ENCODE assay signal across 8 mouse cellular contexts in genomic region chr11:102185677-102186076, GRCm38 (mm10). TPM values are rescaled to one million over a fixed set of nuclear protein-coding genes. Genes with fewer than 3 reads are reported as not detected.
DNase-seq lines count a peak whose midpoint lies in the region; ATAC-seq and TF ChIP-seq lines count a peak whose summit lies in the region.

No protein-coding gene starts in this region.

- TF ChIP-seq CTCF in bone marrow macrophage, adult 2 months (IDR thresholded peaks at IDR 0.05; ENCODE audit: low read depth, low read length): no peak

- peak overlapping the region; percentile 95; the same call in 1 of the 2 replicates for H3K9ac ChIP-seq in heart, embryonic 14.5 days (ENCODE audit: low read length)
- peak overlapping the region; percentile 95; the same call in 1 of the 2 replicates for H3K9ac ChIP-seq in hindbrain, embryonic 16.5 days (ENCODE audit: low read depth, low read length)
- H3K9ac ChIP-seq in midbrain, embryonic 14.5 days (replicated peaks; ENCODE audit: low read length): peak overlapping the region; percentile 86; the same call in 1 of the 2 replicates

- H3K9me3 ChIP-seq in heart, embryonic 14.5 days (ENCODE audit: control insufficient read depth, low read length): no peaks in the 10 kb centered on the region
- H3K9me3 ChIP-seq in hindbrain, embryonic 16.5 days (ENCODE audit: control insufficient read depth, low read length): no peaks in the 10 kb centered on the region
- no peaks in the 10 kb centered on the region for H3K9me3 ChIP-seq in midbrain, embryonic 14.5 days (ENCODE audit: control insufficient read depth, low read length)

- peaks cover 24% of the 10 kb centered on the region for H3K36me3 ChIP-seq in heart, embryonic 14.5 days (ENCODE audit: control insufficient read depth, insufficient read depth, low read length)
- peaks cover 5% of the 10 kb centered on the region; the same call in 1 of the 2 replicates for H3K36me3 ChIP-seq in hindbrain, embryonic 16.5 days (ENCODE audit: control insufficient read depth, insufficient read depth, low read length)
- peaks cover 17% of the 10 kb centered on the region for H3K36me3 ChIP-seq in midbrain, embryonic 14.5 days (ENCODE audit: control insufficient read depth, insufficient read depth, low read length)

- peak overlapping the region in 1 of 2 experiments; percentile 96; a peak in 2 of 4 replicates for H3K4me3 ChIP-seq in heart, embryonic 14.5 days (ENCODE audit: control insufficient read depth in 1 of 2, insufficient read depth in 1 of 2, low read depth in 1 of 2, low read length in 2 of 2)
- H3K4me3 ChIP-seq in bone marrow macrophage, adult 2 months (ENCODE audit: insufficient read depth, low read length): no peak overlapping the region
- H3K4me3 ChIP-seq in hindbrain, embryonic 16.5 days (ENCODE audit: low read length): peak overlapping the region; percentile 88
- peak overlapping the region; percentile 88 for H3K4me3 ChIP-seq in midbrain, embryonic 14.5 days (replicated peaks; ENCODE audit: low read depth, low read length)

- 55% methylated on average over 3 of the region's 3 CpGs for WGBS in heart, embryonic 14.5 days
- whole genome bisulfite sequencing in hindbrain, embryonic 16.5 days: 53% methylated on average over 3 of the region's 3 CpGs
- WGBS in midbrain, embryonic 14.5 days: 57% methylated on average over 3 of the region's 3 CpGs

- no peak for ATAC-seq in heart, embryonic 14.5 days (ENCODE audit: insufficient number of reproducible peaks, insufficient read depth, low FRiP score, low read depth)
- no peak for ATAC-seq in hindbrain, embryonic 16.5 days
- no peak for ATAC-seq in midbrain, embryonic 14.5 days (ENCODE audit: low FRiP score, low TSS enrichment)

- no peak overlapping the region; a peak in 1 of 4 replicates for H3K27ac ChIP-seq in heart, embryonic 14.5 days (replicated peaks in 1 of 2; ENCODE audit: control insufficient read depth in 1 of 2, insufficient read depth in 1 of 2, low read depth in 2 of 2, low read length in 2 of 2)
- H3K27ac ChIP-seq in bone marrow macrophage, adult 2 months (ENCODE audit: insufficient read depth, low read depth, low read length): peak overlapping the region; percentile 88
- peak overlapping the region; percentile 98; the same call in 1 of the 2 replicates for H3K27ac ChIP-seq in hindbrain, embryonic 16.5 days (ENCODE audit: low read depth, low read length)
- peak overlapping the region; percentile 96 for H3K27ac ChIP-seq in midbrain, embryonic 14.5 days (replicated peaks; ENCODE audit: low read depth, low read length)

- peak overlapping the region; percentile 85 for H3K4me2 ChIP-seq in heart, embryonic 14.5 days (ENCODE audit: low read length)
- H3K4me2 ChIP-seq in hindbrain, embryonic 16.5 days (ENCODE audit: low read length): peak overlapping the region; percentile 67
- H3K4me2 ChIP-seq in midbrain, embryonic 14.5 days (ENCODE audit: low read length): peak overlapping the region; percentile 77

- no peak for TF ChIP-seq POLR2A in bone marrow macrophage, adult 2 months (IDR thresholded peaks at IDR 0.05; ENCODE audit: borderline replicate concordance, low read depth, low read length)

- H3K27me3 ChIP-seq in heart, embryonic 14.5 days (ENCODE audit: control insufficient read depth, insufficient read depth, low read length): no peaks in the 10 kb centered on the region
- no peaks in the 10 kb centered on the region for H3K27me3 ChIP-seq in hindbrain, embryonic 16.5 days (replicated peaks; ENCODE audit: control insufficient read depth, insufficient read depth, low read length)
- no peaks in the 10 kb centered on the region for H3K27me3 ChIP-seq in midbrain, embryonic 14.5 days (ENCODE audit: control insufficient read depth, insufficient read depth, low read length)

- intact Hi-C loops in heart, postnatal 36 days (cut with DNase I): loop anchor here (2.0 kb wide), 1 partner anchor 29 kb away; the partner anchor contains the start of gene Tmem101

- no peak for DNase-seq in heart, postnatal 36 days
- DNase-seq in midbrain, embryonic 14.5 days: no peak
- no peak for DNase-seq in thymus, postnatal 10 days (ENCODE audit: low spot score in 2 of 2)
- DNase-seq in retina, embryonic 14.5 days (ENCODE audit: low spot score): no peak
- no peak for DNase-seq in kidney, postnatal 25 days

- H3K4me1 ChIP-seq in heart, embryonic 14.5 days (ENCODE audit: control insufficient read depth in 2 of 2, insufficient read depth in 2 of 2, low read length in 2 of 2): peaks cover under 1 to 21% of the 10 kb centered on the region in 2 experiments; a peak in 3 of 4 replicates
- peaks cover 24% of the 10 kb centered on the region for H3K4me1 ChIP-seq in bone marrow macrophage, adult 2 months (ENCODE audit: control insufficient read depth, insufficient read depth, low read length)
- peaks cover 24% of the 10 kb centered on the region for H3K4me1 ChIP-seq in hindbrain, embryonic 16.5 days (ENCODE audit: control insufficient read depth, insufficient read depth, low read depth, low read length)
- peaks cover 23% of the 10 kb centered on the region; the same call in 1 of the 2 replicates for H3K4me1 ChIP-seq in midbrain, embryonic 14.5 days (ENCODE audit: control insufficient read depth, insufficient read depth, low read length)

RNA-seq across cellular contexts. Expression of gene Lsm12, which starts 0.6 kb away (rescaled TPM):
- polyA plus RNA-seq in heart, embryonic 14.5 days (2014; fragmentation: Nextera tagmentation; extraction: Ambion mirVana): 60.3 and 62.1 TPM in 2 replicates
- 10 to 100 TPM; 44.7 to 52.6 TPM for total RNA-seq in heart, postnatal 36 days (2021)
- polyA plus RNA-seq in bone marrow macrophage, adult 2 months (2012; ENCODE audit: insufficient read depth, insufficient read length, missing spikeins): 43.3 and 47.7 TPM in 2 replicates
- 99.0 and 116 TPM in 2 replicates for polyA plus RNA-seq in hindbrain, embryonic 16.5 days (2015; fragmentation: Nextera tagmentation; extraction: Ambion mirVana)
- 76.0 and 80.9 TPM in 2 replicates for polyA plus RNA-seq in midbrain, embryonic 14.5 days (2014; fragmentation: Nextera tagmentation; extraction: Ambion mirVana)

RNA-seq across cellular contexts. Expression of gene G6pc3, which starts 3.7 kb away (rescaled TPM):
- polyA plus RNA-seq in heart, embryonic 14.5 days (2014; fragmentation: Nextera tagmentation; extraction: Ambion mirVana): 24.8 and 27.8 TPM in 2 replicates
- 10 to 100 TPM; 45.1 to 47.3 TPM for total RNA-seq in heart, postnatal 36 days (2021)
- 20.1 and 28.3 TPM in 2 replicates for polyA plus RNA-seq in bone marrow macrophage, adult 2 months (2012; ENCODE audit: insufficient read depth, insufficient read length, missing spikeins)
- polyA plus RNA-seq in hindbrain, embryonic 16.5 days (2015; fragmentation: Nextera tagmentation; extraction: Ambion mirVana): 44.3 and 45.9 TPM in 2 replicates
- polyA plus RNA-seq in midbrain, embryonic 14.5 days (2014; fragmentation: Nextera tagmentation; extraction: Ambion mirVana): 31.6 and 43.7 TPM in 2 replicates

RNA-seq across cellular contexts. Expression of gene Tmem101, which starts 29.5 kb away (rescaled TPM):
- polyA plus RNA-seq in heart, embryonic 14.5 days (2014; fragmentation: Nextera tagmentation; extraction: Ambion mirVana): 28.2 and 34.1 TPM in 2 replicates
- 10 to 100 TPM; 13.0 to 13.7 TPM for total RNA-seq in heart, postnatal 36 days (2021)
- 10.0 and 10.4 TPM in 2 replicates for polyA plus RNA-seq in bone marrow macrophage, adult 2 months (2012; ENCODE audit: insufficient read depth, insufficient read length, missing spikeins)
- 42.2 and 47.7 TPM in 2 replicates for polyA plus RNA-seq in hindbrain, embryonic 16.5 days (2015; fragmentation: Nextera tagmentation; extraction: Ambion mirVana)
- 32.8 and 36.1 TPM in 2 replicates for polyA plus RNA-seq in midbrain, embryonic 14.5 days (2014; fragmentation: Nextera tagmentation; extraction: Ambion mirVana)

RNA-seq across cellular contexts. Expression of gene Nags, which starts 40.4 kb away (rescaled TPM):
- polyA plus RNA-seq in heart, embryonic 14.5 days (2014; fragmentation: Nextera tagmentation; extraction: Ambion mirVana): not detected in 2 replicates
- not detected for total RNA-seq in heart, postnatal 36 days (2021)
- polyA plus RNA-seq in bone marrow macrophage, adult 2 months (2012; ENCODE audit: insufficient read depth, insufficient read length, missing spikeins): not detected in 2 replicates
- polyA plus RNA-seq in hindbrain, embryonic 16.5 days (2015; fragmentation: Nextera tagmentation; extraction: Ambion mirVana): 0.09 TPM in 1 of 2 replicates, not detected in the other
- polyA plus RNA-seq in midbrain, embryonic 14.5 days (2014; fragmentation: Nextera tagmentation; extraction: Ambion mirVana): 0.08 TPM in 1 of 2 replicates, not detected in the other

RNA-seq across cellular contexts. Expression of gene Hdac5, which starts 44.3 kb away (rescaled TPM):
- polyA plus RNA-seq in heart, embryonic 14.5 days (2014; fragmentation: Nextera tagmentation; extraction: Ambion mirVana): 52.1 and 54.5 TPM in 2 replicates
- total RNA-seq in heart, postnatal 36 days (2021): 100 to 1,000 TPM; 141 to 143 TPM
- polyA plus RNA-seq in bone marrow macrophage, adult 2 months (2012; ENCODE audit: insufficient read depth, insufficient read length, missing spikeins): 96.3 and 116 TPM in 2 replicates
- 75.8 and 83.0 TPM in 2 replicates for polyA plus RNA-seq in hindbrain, embryonic 16.5 days (2015; fragmentation: Nextera tagmentation; extraction: Ambion mirVana)
- 54.4 and 56.6 TPM in 2 replicates for polyA plus RNA-seq in midbrain, embryonic 14.5 days (2014; fragmentation: Nextera tagmentation; extraction: Ambion mirVana)

Comparison
In these comparisons a context has a peak if more than half of its experiments do, and no peak if none do; other contexts are left out.
1. H3K27ac ChIP-seq: peak in bone marrow macrophage, adult 2 months (single experiment), hindbrain, embryonic 16.5 days (single experiment) and midbrain, embryonic 14.5 days (single experiment); none in heart, embryonic 14.5 days (0 of 2).
2. Peak in every context shown above with its lines, with median percentiles within 50 percentile points of each other: H3K4me2 ChIP-seq and H3K9ac ChIP-seq.